Mouse (Mus musculus) testis, adult 2 months (tissue): Measurements from ENCODE around the gene Kcna7.

ENCODE experiments used
- CTCF ChIP-seq: fragments of 200-500 bp; IDR thresholded peaks from 2 replicates; pipeline ENCODE4 v1.5.1; 2012; ENCODE audit warnings: low read depth, mild to moderate bottlenecking, inconsistent platforms, low read length, moderate library complexity; ENCODE audit not compliant: control insufficient read depth, insufficient read depth, insufficient replicate concordance
- POLR2A ChIP-seq: fragments of 200-500 bp; IDR thresholded peaks from 2 replicates; pipeline ENCODE4 v1.6.1; 2012; ENCODE audit warnings: low read depth, mild to moderate bottlenecking, inconsistent platforms, low read length, moderate library complexity; ENCODE audit not compliant: control insufficient read depth

GRCm38 (mm10) chr7:45447325-45447990, 42.0 kb downstream of the Kcna7 start:
- TF ChIP-seq CTCF = peak; percentile 19; the same call in 1 of the 2 replicates
- no peak for TF ChIP-seq POLR2A
